Mouse (Mus musculus) layer of hippocampus, adult 2 months (tissue): ENCODE results near the gene Ms4a15. TPM values are rescaled to one million over a fixed set of nuclear protein-coding genes. Genes with fewer than 3 reads are reported as not detected.
A peak's percentile ranks its signal among the peaks of the same experiment; 100 is the strongest.

Experiments used
- DNase-seq, 2 experiments: peaks; one replicate each; pipeline ENCODE4 v3.0.0; 2022; ENCODE audit warnings: low spot score in 2 of 2
- H3K27ac ChIP-seq: fragments of 200-600 bp; 2 replicates; pipeline ENCODE4 v1.8.1; 2022
- H3K4me3 ChIP-seq: fragments of 200-600 bp; 2 replicates; pipeline ENCODE4 v1.8.1; 2022; ENCODE audit warnings: mild to moderate bottlenecking
- CTCF ChIP-seq: fragments of 200-600 bp; conservative IDR thresholded peaks from 2 replicates; pipeline ENCODE4 v1.8.1; 2022; ENCODE audit warnings: antibody characterized with exemption, mild to moderate bottlenecking, moderate library complexity
- long read RNA-seq, 2 experiments: library from polyadenylated mRNA; stranded (forward); transcript quantifications; one replicate each; pipeline ENCODE4 v2.0.0; 2021; ENCODE audit warnings: borderline mapping rate in 2 of 2
- total RNA-seq, 2 experiments: library from RNA; stranded (reverse); gene quantifications; 2 replicates each; pipeline ENCODE4 v1.2.3; 2021

The Ms4a15 gene
- not detected for total RNA-seq
- long read RNA-seq, experiment 1: 0 reads
- long read RNA-seq, experiment 2: 0 reads

DNA sequence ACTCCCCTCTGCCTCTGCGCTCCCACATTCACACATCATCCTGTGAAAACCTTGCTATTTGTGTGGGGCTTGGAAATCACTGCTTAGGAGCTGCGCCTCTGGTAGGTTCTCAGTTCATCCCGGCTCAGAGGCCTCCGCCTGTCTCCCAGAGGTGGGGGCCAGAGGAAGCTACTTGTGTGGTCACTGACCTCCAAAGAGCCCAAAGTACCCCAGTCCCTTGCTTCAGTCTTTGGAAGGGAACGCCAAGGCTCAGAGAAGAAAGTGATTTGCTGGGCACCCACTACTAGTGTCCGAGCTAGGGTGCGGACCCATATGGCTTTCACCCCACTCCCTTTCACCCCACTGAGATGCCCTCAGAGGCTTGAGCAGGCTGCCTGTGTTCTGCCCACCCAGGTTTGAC, at the start of gene Ms4a15:
Gene Ms4a15, minus strand, starts transcription at position 101 of the 400 bp plus-strand sequence.
- no peak for DNase-seq
- no peak within 1 kb of the TSS for H3K4me3 ChIP-seq
- no peak within 1 kb of the TSS for H3K27ac ChIP-seq
- TF ChIP-seq CTCF: no peak

DNA sequence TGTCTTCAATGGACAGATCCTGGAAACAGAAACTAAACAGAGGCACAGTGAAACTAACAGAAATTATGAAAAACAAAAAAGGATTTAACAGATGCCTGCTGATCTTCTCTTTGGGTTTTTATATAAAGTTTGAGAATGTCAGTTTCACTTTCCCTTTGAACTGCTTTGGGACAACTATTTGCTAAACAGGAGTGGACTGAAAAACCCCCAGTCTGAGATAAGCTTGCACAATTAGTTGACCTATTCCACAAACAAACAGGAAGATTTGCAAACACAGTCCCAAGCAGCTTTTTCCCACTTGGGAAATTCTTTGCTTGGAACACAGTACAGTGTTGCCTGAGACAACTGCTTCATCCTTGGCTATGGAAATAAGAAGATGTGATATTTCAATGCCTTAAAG, 44.5 kb upstream of the Ms4a15 start:
- TF ChIP-seq CTCF: no peak
- Histone ChIP-seq H3K27ac (no peak overlapping the region), H3K4me3 (no peak overlapping the region)
- no peak for DNase-seq

DNA sequence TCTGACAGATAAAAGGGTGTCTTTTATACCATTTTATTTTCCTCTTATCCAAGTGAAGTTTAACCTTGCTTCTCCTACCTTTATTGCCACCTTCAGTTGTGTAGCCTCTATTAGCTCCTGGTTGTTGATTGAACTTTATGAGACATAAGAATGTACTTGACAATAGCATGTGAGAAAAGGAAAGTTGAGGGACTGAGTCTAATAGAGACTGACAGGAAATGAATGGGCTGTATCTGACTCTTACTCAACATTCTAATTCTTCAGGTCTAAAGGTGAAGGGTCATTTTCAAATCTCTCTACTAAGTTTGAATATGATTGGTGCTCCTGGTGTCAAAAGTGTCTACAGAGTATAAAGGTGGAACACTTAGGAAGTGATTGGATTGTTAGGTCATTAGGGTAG, 29.3 kb upstream of the Ms4a15 start:
- no peak for DNase-seq
- Histone ChIP-seq H3K4me3 (no peak overlapping the region), H3K27ac (no peak overlapping the region)
- no peak for TF ChIP-seq CTCF

DNA sequence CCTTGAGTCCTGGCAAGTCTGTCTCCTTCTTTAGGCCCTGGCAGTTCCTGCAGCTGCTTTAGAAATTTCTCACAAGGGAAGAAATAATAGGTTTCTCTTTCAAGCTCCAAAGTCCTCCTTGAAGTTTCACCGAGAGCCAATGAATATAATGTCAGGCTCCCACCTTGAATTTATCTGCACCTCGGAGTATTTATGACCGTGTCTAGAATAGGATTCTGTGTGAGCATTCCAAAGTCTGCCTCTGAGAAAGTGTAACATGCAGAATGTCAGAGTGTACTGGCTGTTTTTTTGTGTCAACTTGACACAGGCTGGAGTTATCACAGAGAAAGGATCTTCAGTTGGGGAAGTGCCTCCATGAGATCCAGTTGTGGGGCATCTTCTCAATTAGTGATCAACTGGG, 24.8 kb upstream of the Ms4a15 start, which contains the start of gene Ms4a18:
Gene Ms4a18, minus strand, starts transcription at position 141 of the 400 bp plus-strand sequence.
- no peak for TF ChIP-seq CTCF
- H3K4me3 ChIP-seq: no peak within 1 kb of the TSS
- no peak for DNase-seq
- H3K27ac ChIP-seq: no peak within 1 kb of the TSS

DNA sequence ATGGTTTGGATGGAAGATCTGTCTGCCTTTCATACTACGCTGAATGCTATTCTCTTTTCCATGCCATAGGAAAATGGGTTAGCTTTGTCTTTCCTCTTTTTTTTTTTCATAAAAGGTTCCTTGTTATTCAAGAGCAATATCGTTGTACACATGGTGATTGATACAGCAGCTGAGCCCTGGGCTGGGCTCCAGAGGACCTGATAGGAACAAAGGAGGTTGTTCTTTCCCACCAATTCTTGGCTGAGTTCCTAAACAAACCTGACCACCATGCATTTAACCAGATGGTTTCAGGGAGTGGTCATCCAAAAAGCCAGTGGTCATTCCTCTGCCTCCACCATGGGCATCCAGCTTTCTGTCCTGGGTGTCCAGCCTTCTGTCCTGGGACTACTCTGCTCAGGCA, 24.2 kb upstream of the Ms4a15 start:
- no peak overlapping the region for H3K4me3 ChIP-seq
- H3K27ac ChIP-seq: no peak overlapping the region
- TF ChIP-seq CTCF: no peak
- DNase-seq: no peak

DNA sequence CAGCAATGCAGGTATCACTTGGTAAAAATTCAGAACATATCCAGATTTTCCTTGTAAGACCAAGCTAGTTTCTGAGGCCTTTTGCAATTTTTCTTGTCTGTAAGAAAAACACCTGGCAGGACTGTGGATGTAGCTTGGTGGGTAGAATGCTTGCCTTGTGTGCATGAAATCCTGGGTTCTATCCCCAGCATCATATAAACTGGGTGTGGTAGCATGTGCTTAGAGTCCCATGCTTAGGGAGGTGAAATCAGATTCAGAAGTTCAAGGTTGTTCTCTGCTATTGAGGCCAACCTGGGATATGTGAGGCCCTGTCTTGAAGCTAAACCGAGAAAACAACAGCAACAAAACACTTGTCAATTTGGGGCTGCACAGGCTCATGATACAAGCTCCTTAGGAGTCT, 22.9 kb upstream of the Ms4a15 start:
- H3K27ac ChIP-seq: no peak overlapping the region
- no peak for DNase-seq
- no peak overlapping the region for H3K4me3 ChIP-seq
- no peak for TF ChIP-seq CTCF

DNA sequence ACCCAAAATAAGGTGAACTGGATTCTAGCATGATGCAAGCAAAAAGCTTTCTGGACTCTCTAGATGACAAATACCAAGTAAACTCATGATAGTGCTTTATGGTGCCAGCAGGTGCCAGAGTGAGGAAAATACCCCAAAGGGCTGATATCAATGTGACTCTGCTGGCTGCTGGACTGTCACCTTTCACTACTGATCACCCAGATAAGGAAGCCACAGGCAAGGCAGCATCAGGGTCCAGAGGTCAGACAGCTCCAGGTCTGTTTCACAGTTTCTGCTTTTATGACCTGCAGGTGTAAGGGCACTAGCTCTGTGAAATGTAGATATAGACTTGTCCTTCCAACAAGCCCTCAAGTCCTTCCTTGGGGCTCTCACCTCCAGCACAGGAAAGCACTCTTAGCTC, 22.4 kb upstream of the Ms4a15 start:
- no peak overlapping the region for H3K4me3 ChIP-seq
- no peak overlapping the region for H3K27ac ChIP-seq
- DNase-seq: no peak
- TF ChIP-seq CTCF: no peak

DNA sequence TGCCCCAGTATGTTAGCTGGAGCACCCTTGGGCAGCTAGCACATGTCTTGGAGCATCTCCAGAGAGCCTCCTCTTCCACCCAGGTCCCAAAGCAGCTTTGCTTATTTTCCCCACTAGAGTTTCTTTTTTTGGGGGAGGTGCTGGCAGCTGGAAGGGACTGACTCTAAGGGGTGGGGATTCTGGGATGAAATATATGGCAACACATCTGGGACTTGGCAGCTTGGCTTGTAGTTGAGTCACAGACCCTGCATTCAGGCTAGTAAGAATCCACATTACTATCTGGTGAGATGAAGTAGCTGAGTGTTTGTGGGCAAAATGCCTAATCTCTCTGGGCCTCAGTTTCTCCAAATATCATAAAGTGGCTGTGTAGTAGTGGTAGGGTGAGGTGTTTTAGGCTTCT, 1.1 kb downstream of the Ms4a15 start:
- no peak for TF ChIP-seq CTCF
- no peak for DNase-seq
- H3K27ac ChIP-seq: no peak overlapping the region

DNA sequence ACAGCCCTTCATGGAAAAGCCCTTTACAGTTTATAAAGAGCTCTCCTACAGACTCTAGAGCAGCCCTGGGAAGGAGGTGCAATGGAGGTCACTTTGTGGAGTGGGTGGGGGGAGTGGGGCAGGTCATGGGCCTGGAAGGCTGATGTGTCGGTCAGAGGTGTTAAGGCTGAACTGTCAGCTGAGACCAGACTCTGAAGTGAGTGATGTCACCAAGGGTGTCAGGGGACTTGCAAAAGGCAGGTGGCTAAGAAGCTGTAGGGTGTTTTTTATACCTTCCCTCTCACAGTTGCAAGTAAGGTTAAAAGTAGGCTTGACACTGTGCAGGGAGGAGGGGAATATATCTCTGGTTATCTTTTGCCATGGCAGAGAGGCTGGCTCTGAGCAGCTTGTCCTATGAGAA, 2.3 kb downstream of the Ms4a15 start:
- TF ChIP-seq CTCF: no peak
- Histone ChIP-seq H3K27ac (no peak overlapping the region), H3K4me3 (no peak overlapping the region)
- no peak for DNase-seq

More for the DNA sequence above, 1.1 kb downstream of the Ms4a15 start:
- H3K4me3 ChIP-seq: no peak overlapping the region

DNA sequence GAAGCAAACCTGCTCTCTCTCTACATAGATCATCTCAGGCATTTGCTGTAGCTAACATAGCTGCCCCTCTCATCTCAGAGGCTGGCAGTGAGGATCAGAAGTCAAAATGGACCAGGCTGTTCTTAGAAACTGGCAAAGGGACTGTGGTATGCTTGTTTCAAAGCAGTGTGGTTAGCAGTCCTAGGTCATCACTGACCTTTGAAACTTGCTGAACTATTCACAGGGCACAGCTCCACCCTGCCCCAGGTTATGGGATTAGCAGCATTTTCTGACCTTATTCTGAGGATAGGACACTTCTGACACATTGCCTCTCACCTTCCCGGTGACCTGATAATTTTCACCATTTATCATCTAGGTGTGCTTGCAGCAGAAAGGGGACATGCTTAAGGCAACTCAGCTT, 4.5 kb downstream of the Ms4a15 start:
- no peak for DNase-seq
- no peak overlapping the region for H3K27ac ChIP-seq
- TF ChIP-seq CTCF: no peak
- H3K4me3 ChIP-seq: no peak overlapping the region

DNA sequence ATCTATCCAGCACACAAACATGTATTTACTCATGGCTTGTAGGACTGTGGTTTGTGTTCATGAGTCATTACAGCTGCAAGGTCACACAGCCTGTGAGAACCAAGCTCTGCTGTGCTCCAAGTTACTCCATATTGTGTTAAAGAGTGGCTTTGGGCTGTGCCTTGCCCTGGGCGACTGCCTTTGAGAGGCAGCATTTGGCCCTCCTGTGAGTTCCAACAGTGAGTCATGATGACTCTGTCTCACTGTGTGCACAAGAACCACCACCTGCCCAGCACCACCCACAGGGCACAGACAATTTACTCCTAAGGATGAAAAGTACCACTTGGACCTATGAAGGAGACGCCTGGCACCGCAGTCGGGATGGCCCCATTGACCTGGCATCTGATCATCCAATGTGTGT, 7.2 kb downstream of the Ms4a15 start:
- no peak for DNase-seq
- Histone ChIP-seq H3K27ac (no peak overlapping the region), H3K4me3 (no peak overlapping the region)
- TF ChIP-seq CTCF: no peak

DNA sequence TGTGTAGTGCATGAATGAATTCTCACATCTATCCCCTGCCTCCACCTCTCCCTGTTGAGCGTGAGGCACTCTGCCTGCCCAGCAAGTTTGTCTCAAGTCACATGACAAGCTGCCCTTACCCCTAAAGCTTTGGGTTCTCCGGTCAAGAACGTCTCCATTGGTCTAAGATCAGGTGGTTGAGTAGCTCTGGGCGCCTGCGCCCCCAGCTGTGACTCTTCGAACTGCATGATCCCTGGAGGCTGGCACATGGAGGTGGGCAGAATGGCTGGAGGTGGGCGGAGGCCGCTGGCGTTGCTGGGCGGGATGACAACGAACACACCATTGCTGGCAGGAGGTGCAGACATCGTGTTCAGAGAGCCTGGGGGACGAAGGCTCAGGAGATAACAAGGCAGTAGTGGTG, 8.5 kb downstream of the Ms4a15 start:
- Histone ChIP-seq H3K4me3 (no peak overlapping the region), H3K27ac (no peak overlapping the region)
- DNase-seq: no peak
- TF ChIP-seq CTCF: peak; percentile 28; the same call in 1 of the 2 replicates

DNA sequence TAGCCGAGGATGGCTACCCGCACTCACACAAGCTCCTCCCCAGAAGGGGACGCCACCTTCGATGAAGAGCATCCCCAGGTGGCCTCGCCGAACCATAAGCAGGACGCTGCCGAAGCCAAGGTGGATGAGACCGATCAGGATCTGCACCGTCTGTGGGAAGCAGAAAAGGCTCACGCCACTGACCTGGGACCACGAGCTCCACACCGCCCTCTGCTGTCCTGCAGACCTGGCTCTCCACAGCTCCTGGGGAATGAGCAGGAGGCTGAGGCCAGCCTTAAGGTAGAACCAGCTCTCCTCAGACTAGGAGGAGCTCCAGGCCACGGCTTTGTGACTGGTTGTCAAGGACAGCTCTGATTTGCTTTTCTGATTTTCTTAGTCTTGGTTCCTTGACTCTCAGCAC, 9.9 kb downstream of the Ms4a15 start:
- peak; percentile 69 for TF ChIP-seq CTCF
- H3K4me3 ChIP-seq: no peak overlapping the region
- H3K27ac ChIP-seq: no peak overlapping the region
- no peak for DNase-seq

DNA sequence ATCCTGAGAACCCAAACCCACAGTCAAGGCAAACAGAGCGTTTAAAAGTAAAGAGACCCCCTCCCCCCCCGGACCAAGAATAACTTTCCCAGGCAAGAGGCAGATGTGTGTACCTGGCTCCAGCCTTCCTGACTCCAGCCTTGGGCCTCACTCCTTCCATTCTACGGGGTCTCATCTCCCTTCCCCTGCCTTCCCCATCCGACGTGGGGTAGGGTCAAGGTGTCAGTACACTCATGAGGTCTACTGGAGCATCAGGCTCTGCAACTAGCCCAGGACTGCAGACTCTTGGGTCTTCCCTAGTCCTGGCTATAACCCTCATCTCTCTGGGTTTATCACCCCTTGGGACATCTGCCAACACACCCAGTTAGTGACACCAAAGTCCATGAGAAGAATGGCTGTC, 12.8 kb downstream of the Ms4a15 start:
- H3K4me3 ChIP-seq: no peak overlapping the region
- H3K27ac ChIP-seq: no peak overlapping the region
- TF ChIP-seq CTCF: no peak
- DNase-seq: no peak
